Mouse (Mus musculus): ENCODE results near the gene Gm34302.
"Not testable (repeated sequence)": the region's sequence is repeated elsewhere in the genome, so short reads cannot be mapped to it uniquely, and the experiment has no call there.

Gene Gm34302

GRCm38 (mm10) chr3:63483726-63484125 lies at the start of gene Gm34302:
Gene Gm34302, minus strand, starts transcription at chr3:63483879.
- no peak for DNase-seq (ENCODE audit: low spot score)

- no peak for DNase-seq (ENCODE audit: low spot score)
Observed at GRCm38 (mm10) chr3:63531847-63532246, 48.2 kb upstream of the Gm34302 start.

GRCm38 (mm10) chr3:63517681-63518080 lies 34.0 kb upstream of the Gm34302 start:
- no peak for DNase-seq (ENCODE audit: low spot score)

GRCm38 (mm10) chr3:63516279-63516678 lies 32.6 kb upstream of the Gm34302 start:
- DNase-seq (ENCODE audit: low spot score): not testable (repeated sequence)

- DNase-seq (ENCODE audit: low spot score): no peak
Observed at GRCm38 (mm10) chr3:63511316-63511715, 27.6 kb upstream of the Gm34302 start.

- DNase-seq (ENCODE audit: low spot score): no peak
Observed at GRCm38 (mm10) chr3:63509484-63509883, 25.8 kb upstream of the Gm34302 start.

- DNase-seq (ENCODE audit: low spot score): no peak
Observed at GRCm38 (mm10) chr3:63508924-63509323, 25.2 kb upstream of the Gm34302 start.

- no peak for DNase-seq (ENCODE audit: low spot score)
Observed at GRCm38 (mm10) chr3:63504433-63504832, 20.8 kb upstream of the Gm34302 start.

- no peak for DNase-seq (ENCODE audit: low spot score)
Observed at GRCm38 (mm10) chr3:63494625-63495382, 11.1 kb upstream of the Gm34302 start.

GRCm38 (mm10) chr3:63493563-63493962 lies 9.9 kb upstream of the Gm34302 start:
- no peak for DNase-seq (ENCODE audit: low spot score)

GRCm38 (mm10) chr3:63440426-63441125 lies 43.1 kb downstream of the Gm34302 start:
- DNase-seq (ENCODE audit: low spot score): no peak

- DNase-seq (ENCODE audit: low spot score): no peak
Observed at GRCm38 (mm10) chr3:63439738-63440137, 43.9 kb downstream of the Gm34302 start.

- no peak for DNase-seq (ENCODE audit: low spot score)
Observed at GRCm38 (mm10) chr3:63438898-63439297, 44.8 kb downstream of the Gm34302 start.
